Mouse (Mus musculus) limb, embryonic 12.5 days (tissue): ENCODE measurements at regions not wholly inside any gene's neighbourhood (a gene's known extent, or its start where the extent isn't known, plus 50 kb on each side); places are given as distances from the start of the nearest gene placed in this dataset.

Experiments used
- ATAC-seq: fragments of 200-750 bp; cut with Nextera tagmentation; 2 replicates; pipeline ENCODE4 v1.8.0; 2017; ENCODE audit warnings: low read depth, moderate TSS enrichment; ENCODE audit not compliant: insufficient number of reproducible peaks, insufficient read depth, low FRiP score, low TSS enrichment
- H3K27ac ChIP-seq: fragments of 300-500 bp; sonication (generic); 2 replicates; pipeline ENCODE4 v1.5.1; 2016; ENCODE audit warnings: mild to moderate bottlenecking, moderate library complexity
- H3K27me3 ChIP-seq: fragments of 300-500 bp; sonication (generic); 2 replicates; pipeline ENCODE4 v1.6.1; 2016; ENCODE audit warnings: mild to moderate bottlenecking, moderate library complexity
- H3K36me3 ChIP-seq: fragments of 300-500 bp; sonication (generic); 2 replicates; pipeline ENCODE4 v1.6.1; 2016; ENCODE audit warnings: mild to moderate bottlenecking, moderate library complexity
- H3K4me1 ChIP-seq: fragments of 300-500 bp; sonication (generic); replicated peaks from 2 replicates; pipeline ENCODE4 v1.6.1; 2016
- H3K4me2 ChIP-seq: fragments of 300-500 bp; sonication (generic); 2 replicates; pipeline ENCODE4 v1.6.1; 2016; ENCODE audit warnings: mild to moderate bottlenecking, moderate library complexity
- H3K4me3 ChIP-seq: fragments of 300-500 bp; sonication (generic); replicated peaks from 2 replicates; pipeline ENCODE4 v1.5.1; 2016; ENCODE audit warnings: mild to moderate bottlenecking
- H3K9ac ChIP-seq: fragments of 300-500 bp; sonication (generic); replicated peaks from 2 replicates; pipeline ENCODE4 v1.6.1; 2016; ENCODE audit warnings: mild to moderate bottlenecking, moderate library complexity
- H3K9me3 ChIP-seq: fragments of 300-500 bp; sonication (generic); 2 replicates; pipeline ENCODE4 v1.6.1; 2016; ENCODE audit warnings: mild to moderate bottlenecking, moderate library complexity
- WGBS: fragments of 180-500 bp; shearing (Covaris S2); methylation state at CpG from one replicate; pipeline ENCODE4 v1.1.7; 2016; 5-methylcytosine and 5-hydroxymethylcytosine counted together

- no peak overlapping the region for H3K4me2 ChIP-seq
- H3K27ac ChIP-seq: no peak overlapping the region
- WGBS: 47% methylated on average over 3 of the region's 3 CpGs
Observed at GRCm38 (mm10) chr9:115581116-115581515, 270.9 kb upstream of the Stt3b start.

GRCm38 (mm10) chr9:115583548-115583947 is 273.3 kb upstream of the Stt3b start:
- Histone ChIP-seq H3K9ac (no peak overlapping the region), H3K36me3 (no peaks in the 10 kb centered on the region), H3K4me3 (no peak overlapping the region), H3K27ac (no peak overlapping the region), H3K9me3 (no peaks in the 10 kb centered on the region), H3K27me3 (no peaks in the 10 kb centered on the region), H3K4me1 (peaks cover 11% of the 10 kb centered on the region), H3K4me2 (no peak overlapping the region)
- 86% methylated on average over 11 of the region's 11 CpGs for WGBS
- no peak for ATAC-seq

More at GRCm38 (mm10) chr9:115581116-115581515, 270.9 kb upstream of the Stt3b start:
- Histone ChIP-seq H3K4me1 (peaks cover 9% of the 10 kb centered on the region), H3K4me3 (no peak overlapping the region), H3K9me3 (peaks cover 3% of the 10 kb centered on the region; the same call in 1 of the 2 replicates), H3K27me3 (no peaks in the 10 kb centered on the region), H3K9ac (no peak overlapping the region), H3K36me3 (no peaks in the 10 kb centered on the region)
- ATAC-seq: no peak

GRCm38 (mm10) chr9:115584874-115585273 is 274.7 kb upstream of the Stt3b start:
- Histone ChIP-seq H3K4me3 (no peak overlapping the region), H3K9me3 (no peaks in the 10 kb centered on the region), H3K36me3 (no peaks in the 10 kb centered on the region), H3K9ac (no peak overlapping the region), H3K4me2 (no peak overlapping the region), H3K27me3 (no peaks in the 10 kb centered on the region), H3K27ac (no peak overlapping the region), H3K4me1 (peaks cover 11% of the 10 kb centered on the region)
- no peak for ATAC-seq
- 78% methylated on average over 7 of the region's 7 CpGs for WGBS

- Histone ChIP-seq H3K27ac (no peak overlapping the region), H3K4me3 (no peak overlapping the region), H3K9ac (no peak overlapping the region), H3K4me1 (no peaks in the 10 kb centered on the region; the same call in 1 of the 2 replicates), H3K36me3 (no peaks in the 10 kb centered on the region), H3K4me2 (no peak overlapping the region), H3K9me3 (no peaks in the 10 kb centered on the region), H3K27me3 (no peaks in the 10 kb centered on the region)
- no peak for ATAC-seq
- 81% methylated on average over 5 of the region's 5 CpGs for WGBS
Observed at GRCm38 (mm10) chr9:115592466-115592865, 282.2 kb upstream of the Stt3b start.

GRCm38 (mm10) chr9:115600228-115600627 is 290.0 kb upstream of the Stt3b start:
- Histone ChIP-seq H3K27ac (no peak overlapping the region), H3K27me3 (no peaks in the 10 kb centered on the region), H3K9me3 (no peaks in the 10 kb centered on the region), H3K9ac (no peak overlapping the region), H3K4me3 (no peak overlapping the region), H3K4me1 (no peaks in the 10 kb centered on the region; the same call in 1 of the 2 replicates), H3K4me2 (no peak overlapping the region), H3K36me3 (no peaks in the 10 kb centered on the region)
- ATAC-seq: no peak
- 83% methylated on average over 9 of the region's 9 CpGs for WGBS

GRCm38 (mm10) chr9:115600826-115601225 is 290.6 kb upstream of the Stt3b start:
- Histone ChIP-seq H3K36me3 (no peaks in the 10 kb centered on the region), H3K4me1 (no peaks in the 10 kb centered on the region), H3K9ac (no peak overlapping the region), H3K27ac (no peak overlapping the region), H3K4me3 (no peak overlapping the region), H3K4me2 (no peak overlapping the region), H3K9me3 (no peaks in the 10 kb centered on the region), H3K27me3 (no peaks in the 10 kb centered on the region)
- ATAC-seq: no peak
- whole genome bisulfite sequencing: 86% methylated on average over 2 of the region's 2 CpGs

GRCm38 (mm10) chr9:115602772-115603171 is 292.6 kb upstream of the Stt3b start:
- H3K4me1 ChIP-seq: no peaks in the 10 kb centered on the region
- WGBS: 92% methylated on average over 7 of the region's 7 CpGs
- ATAC-seq: no peak
- H3K36me3 ChIP-seq: no peaks in the 10 kb centered on the region
- H3K9ac ChIP-seq: no peak overlapping the region
- no peak overlapping the region for H3K4me3 ChIP-seq
- no peaks in the 10 kb centered on the region for H3K27me3 ChIP-seq
- H3K27ac ChIP-seq: no peak overlapping the region
- no peaks in the 10 kb centered on the region for H3K9me3 ChIP-seq
- no peak overlapping the region for H3K4me2 ChIP-seq

GRCm38 (mm10) chr9:115604450-115604849 is 294.2 kb upstream of the Stt3b start:
- H3K9ac ChIP-seq: no peak overlapping the region
- 78% methylated on average over 3 of the region's 3 CpGs for WGBS
- H3K9me3 ChIP-seq: no peaks in the 10 kb centered on the region
- H3K27ac ChIP-seq: no peak overlapping the region
- H3K27me3 ChIP-seq: no peaks in the 10 kb centered on the region
- H3K4me3 ChIP-seq: no peak overlapping the region
- no peak for ATAC-seq
- H3K36me3 ChIP-seq: no peaks in the 10 kb centered on the region
- H3K4me2 ChIP-seq: no peak overlapping the region
- peaks cover 4% of the 10 kb centered on the region; the same call in 1 of the 2 replicates for H3K4me1 ChIP-seq

GRCm38 (mm10) chr9:115604968-115605682 is 294.9 kb upstream of the Stt3b start:
- Histone ChIP-seq H3K4me1 (peaks cover 4% of the 10 kb centered on the region; the same call in 1 of the 2 replicates), H3K4me2 (no peak overlapping the region), H3K4me3 (no peak overlapping the region), H3K9me3 (no peaks in the 10 kb centered on the region), H3K27ac (no peak overlapping the region), H3K27me3 (no peaks in the 10 kb centered on the region), H3K36me3 (no peaks in the 10 kb centered on the region), H3K9ac (no peak overlapping the region)
- ATAC-seq: no peak
- WGBS: 86% methylated on average over 14 of the region's 14 CpGs

- WGBS: 75% methylated on average over 2 of the region's 2 CpGs
- no peaks in the 10 kb centered on the region for H3K36me3 ChIP-seq
- no peak for ATAC-seq
Observed at GRCm38 (mm10) chr9:115607961-115608360, 297.7 kb upstream of the Stt3b start.

GRCm38 (mm10) chr9:115608377-115608776 is 298.2 kb upstream of the Stt3b start:
- Histone ChIP-seq H3K4me2 (no peak overlapping the region), H3K4me3 (no peak overlapping the region), H3K36me3 (no peaks in the 10 kb centered on the region), H3K9me3 (no peaks in the 10 kb centered on the region), H3K27me3 (no peaks in the 10 kb centered on the region), H3K27ac (no peak overlapping the region), H3K4me1 (peaks cover 4% of the 10 kb centered on the region), H3K9ac (no peak overlapping the region)
- 91% methylated on average over 5 of the region's 5 CpGs for WGBS
- no peak for ATAC-seq

More at GRCm38 (mm10) chr9:115607961-115608360, 297.7 kb upstream of the Stt3b start:
- Histone ChIP-seq H3K4me2 (no peak overlapping the region), H3K9me3 (no peaks in the 10 kb centered on the region), H3K4me1 (peaks cover 4% of the 10 kb centered on the region), H3K27me3 (no peaks in the 10 kb centered on the region), H3K4me3 (no peak overlapping the region), H3K9ac (no peak overlapping the region), H3K27ac (no peak overlapping the region)

GRCm38 (mm10) chr9:115609904-115610303 is 299.4 kb upstream of the Gadl1 start:
- Histone ChIP-seq H3K36me3 (no peaks in the 10 kb centered on the region), H3K9ac (no peak overlapping the region), H3K4me3 (no peak overlapping the region), H3K4me1 (peaks cover 4% of the 10 kb centered on the region), H3K9me3 (no peaks in the 10 kb centered on the region), H3K27ac (no peak overlapping the region), H3K27me3 (no peaks in the 10 kb centered on the region), H3K4me2 (no peak overlapping the region)
- no peak for ATAC-seq
- WGBS: 83% methylated on average over 5 of the region's 5 CpGs
